Mouse (Mus musculus): Measurements from ENCODE around the gene Gfap.

DNA sequence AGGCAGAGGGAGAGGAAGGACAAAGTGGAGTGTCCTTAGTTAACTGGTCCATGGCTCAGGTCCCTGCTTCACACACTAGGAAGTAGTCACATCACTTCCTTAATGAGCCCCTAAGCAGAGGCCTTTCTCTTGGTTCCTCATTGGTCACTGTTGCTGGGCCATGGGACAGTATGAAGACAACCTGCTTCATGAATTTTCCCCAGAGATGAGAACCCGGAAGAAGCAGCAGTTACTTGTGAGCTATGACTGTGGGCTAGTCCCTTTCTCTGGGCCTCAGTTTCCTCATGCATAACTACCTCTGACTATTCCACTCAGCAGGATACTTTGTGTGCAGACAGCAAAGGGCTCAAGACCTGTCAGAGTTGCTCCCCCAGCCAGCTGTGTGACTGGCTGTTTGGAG, 63.3 kb downstream of the Gfap start:
- TF ChIP-seq POLR2A (IDR thresholded peaks at IDR 0.05; ENCODE audit: borderline replicate concordance, low read depth, low read length) = no peak
- TF ChIP-seq CTCF (IDR thresholded peaks at IDR 0.05; ENCODE audit: low read depth, low read length) = no peak
